Mouse (Mus musculus) heart, adult 9 months (tissue): ENCODE data around the gene Eme2.

Source experiments
- DNase-seq, 2 experiments: peaks; one replicate each; pipeline ENCODE4 v3.0.0; 2022; ENCODE audit warnings: low spot score in 2 of 2

The Eme2 gene

GRCm38 (mm10) chr17:24874989-24875388 lies 19.9 kb downstream of the Eme2 start:
- DNase-seq: no peak

DNA sequence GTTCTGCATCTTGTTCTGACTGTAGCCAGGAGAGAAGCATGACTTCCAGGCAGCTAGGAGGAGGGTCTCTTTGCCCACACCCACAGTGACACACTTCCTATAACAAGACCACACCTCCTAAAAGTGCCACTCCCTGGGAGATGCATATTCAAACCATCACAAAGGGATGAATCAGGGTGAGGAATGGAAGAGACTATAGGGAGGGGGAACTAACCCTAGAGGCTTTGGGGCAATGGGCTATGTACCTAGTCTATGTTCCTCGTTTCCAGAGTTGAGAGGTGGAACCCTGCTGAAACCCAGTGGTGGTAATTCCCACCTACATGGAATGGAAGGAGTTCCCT lies 20.5 kb downstream of the Eme2 start:
- DNase-seq: no peak

DNA sequence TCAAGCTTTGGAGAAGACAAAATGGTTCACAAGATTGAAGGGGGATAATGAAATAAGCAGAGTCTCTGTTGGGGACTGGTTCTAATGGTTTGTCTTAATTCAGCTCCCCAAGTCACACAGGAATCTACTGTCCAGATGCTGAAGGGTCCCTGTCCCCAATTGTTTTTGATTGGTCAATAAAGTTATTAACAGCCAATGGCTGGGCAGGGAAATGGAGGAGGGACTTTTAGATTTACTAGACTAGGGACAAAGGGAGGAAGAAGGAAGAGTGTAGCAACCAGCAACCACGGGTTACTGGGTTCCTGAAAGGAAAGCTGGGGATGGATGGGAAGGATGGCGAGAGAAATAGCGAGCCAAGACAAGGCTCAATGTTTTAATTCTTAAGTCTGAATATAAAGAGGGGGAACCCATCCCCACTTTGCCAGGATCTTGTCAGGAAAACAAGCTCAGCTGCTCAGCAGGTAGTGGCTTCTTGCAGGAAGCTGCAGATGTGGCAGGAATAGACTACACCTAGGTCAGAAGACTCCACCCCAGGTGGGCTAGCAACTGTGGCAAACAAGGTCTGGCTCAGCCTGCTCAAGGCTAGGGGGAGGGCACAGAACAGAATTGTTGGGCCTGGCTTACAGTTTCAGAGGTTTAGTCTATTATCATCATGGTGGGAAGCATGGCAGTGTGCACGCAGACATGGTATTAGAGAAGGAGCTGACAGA lies 21.0 kb downstream of the Eme2 start:
- no peak for DNase-seq

GRCm38 (mm10) chr17:24867914-24868313 lies 27.0 kb downstream of the Eme2 start:
- DNase-seq: no peak

- DNase-seq: no peak
Measured at GRCm38 (mm10) chr17:24865776-24866175, 29.1 kb downstream of the Eme2 start, which contains the start of gene Igfals. Gene Igfals (plus strand): TSS chr17:24865997.

DNA sequence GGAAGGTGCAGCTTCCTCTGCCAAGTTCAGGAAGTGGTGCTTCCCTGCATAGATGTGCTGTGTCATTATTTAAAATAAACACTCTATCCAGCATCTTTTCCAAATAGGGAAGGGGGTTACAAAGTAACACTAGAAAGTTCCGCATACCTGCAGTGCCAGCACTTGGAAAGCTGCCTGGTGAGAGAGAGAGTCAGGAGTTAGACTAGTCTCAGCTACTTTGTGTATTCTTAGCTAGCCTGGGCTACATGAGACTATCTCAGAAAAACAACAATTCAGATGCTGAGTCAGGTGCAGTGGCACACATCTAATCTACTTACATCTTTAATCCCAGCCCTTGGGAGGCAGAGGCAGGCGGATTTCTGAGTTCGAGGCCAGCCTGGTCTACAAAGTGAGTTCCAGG lies 33.1 kb downstream of the Eme2 start:
- no peak for DNase-seq

- DNase-seq: no peak
Measured at GRCm38 (mm10) chr17:24860076-24860475, 34.8 kb downstream of the Eme2 start.

DNA sequence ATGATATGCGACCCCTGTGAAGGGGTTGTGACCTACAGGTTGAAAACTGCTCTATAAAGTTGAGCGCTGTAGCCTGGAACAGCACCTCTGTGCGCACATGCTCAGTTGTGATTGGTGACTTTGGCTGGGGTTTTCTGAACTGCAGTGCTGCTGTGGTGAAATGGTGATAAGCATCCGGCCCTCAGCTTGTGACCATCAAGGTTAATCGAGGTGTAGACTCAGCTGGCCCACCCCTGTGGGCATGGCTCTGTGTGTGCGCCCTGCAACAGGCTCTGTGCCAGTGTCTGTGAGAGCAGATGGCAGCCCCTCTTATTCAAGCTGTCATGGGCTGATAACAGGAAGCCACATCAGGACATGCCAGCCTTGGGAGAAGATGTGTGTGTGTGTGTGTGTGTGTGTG lies 35.9 kb downstream of the Eme2 start:
- no peak for DNase-seq

GRCm38 (mm10) chr17:24857831-24858470 lies 36.9 kb downstream of the Eme2 start:
- DNase-seq: no peak

DNA sequence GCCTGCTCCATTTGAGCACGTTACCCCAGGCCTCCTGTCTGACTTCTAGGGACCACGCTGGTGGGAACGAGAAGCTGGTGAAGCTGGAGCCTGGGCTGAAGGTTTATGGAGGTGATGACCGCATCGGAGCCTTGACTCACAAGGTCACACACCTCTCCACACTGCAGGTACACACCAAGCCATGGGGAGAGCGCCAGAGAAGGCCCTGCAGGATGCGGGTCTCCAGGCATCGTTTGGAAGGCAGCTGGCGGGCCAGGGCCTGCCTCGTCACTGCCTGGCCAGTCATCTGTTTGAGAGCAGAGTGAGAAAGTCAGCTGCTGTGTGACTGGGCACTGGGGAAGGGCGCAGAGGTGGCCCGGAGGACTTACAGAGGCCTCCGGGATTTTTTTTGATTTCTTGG lies 38.3 kb downstream of the Eme2 start:
- DNase-seq: no peak

DNA sequence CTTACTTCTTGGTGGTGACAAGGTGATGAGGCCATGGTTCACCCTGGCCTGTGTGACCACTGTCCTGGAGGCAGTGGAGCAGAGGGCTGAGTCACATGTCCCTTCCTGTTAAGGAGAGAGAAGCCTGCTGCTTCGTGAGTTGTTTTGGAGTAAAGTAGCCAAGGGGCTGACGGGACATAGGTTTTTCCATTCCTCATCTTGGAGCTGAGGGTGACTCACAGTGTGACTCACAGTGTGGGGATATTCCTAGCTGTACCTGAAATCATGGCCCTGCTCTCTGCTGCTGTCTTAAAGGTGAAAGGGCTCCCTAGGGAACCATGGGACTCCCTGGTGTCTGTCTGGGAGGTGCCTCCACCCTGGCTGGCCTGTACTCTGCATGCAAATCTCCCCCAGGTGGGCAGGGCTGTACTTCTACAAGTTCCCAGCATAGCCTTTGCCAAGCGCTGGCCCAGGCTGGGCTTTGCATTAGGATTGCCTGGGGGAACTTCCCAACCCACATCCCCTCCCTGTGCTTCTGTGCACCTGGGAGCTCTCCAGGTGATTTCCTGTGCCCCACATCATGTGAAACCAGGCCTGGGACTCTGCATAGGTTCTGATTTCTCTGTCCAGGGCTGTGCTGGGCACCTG lies 38.9 kb downstream of the Eme2 start:
- no peak for DNase-seq

DNA sequence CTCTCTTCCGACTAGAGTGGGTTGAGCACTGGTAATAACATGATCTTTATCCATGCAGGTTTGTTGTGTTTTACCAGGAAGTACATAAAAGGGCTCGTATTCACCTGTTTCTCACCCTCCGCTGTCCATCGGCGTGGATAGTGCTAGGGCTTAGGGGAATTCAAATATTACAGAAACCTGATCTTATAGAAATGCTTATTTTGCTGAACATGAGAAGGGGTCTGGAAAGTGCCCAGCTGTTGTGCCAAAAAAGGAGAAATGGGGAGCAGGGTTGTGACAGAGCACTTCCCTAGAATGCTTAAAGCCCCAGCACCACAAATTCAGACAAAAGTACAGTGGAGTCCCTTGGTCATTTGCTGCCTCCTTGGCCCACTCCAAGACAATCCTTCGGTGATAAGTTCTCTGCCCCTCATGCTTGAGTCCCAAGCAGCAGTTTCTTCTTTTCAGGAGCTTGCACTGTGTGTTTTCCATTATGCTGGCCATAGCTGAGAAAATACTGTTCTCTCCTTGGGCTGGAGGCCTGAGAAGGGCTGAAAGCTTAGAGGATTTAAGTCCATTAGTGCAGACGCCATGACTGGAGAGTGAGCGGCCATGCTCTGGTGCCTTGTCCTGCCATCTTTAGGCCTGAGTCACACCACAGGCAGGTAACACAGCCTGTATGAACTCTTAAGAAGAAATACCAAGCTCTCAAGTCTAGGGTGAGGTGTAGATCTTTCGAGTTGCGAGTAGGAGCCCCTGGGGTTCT lies 43.3 kb downstream of the Eme2 start:
- DNase-seq: no peak

- DNase-seq: no peak
Measured at GRCm38 (mm10) chr17:24850773-24851127, 44.1 kb downstream of the Eme2 start.

GRCm38 (mm10) chr17:24850065-24850772 lies 44.7 kb downstream of the Eme2 start, which contains the start of gene Fahd1:
Gene Fahd1 (minus strand): TSS chr17:24850364.
- peak; percentile 97 to 98 for DNase-seq

- no peak for DNase-seq
Measured at GRCm38 (mm10) chr17:24849733-24850064, 45.2 kb downstream of the Eme2 start.

GRCm38 (mm10) chr17:24848600-24849031 lies 46.3 kb downstream of the Eme2 start:
- DNase-seq: no peak

GRCm38 (mm10) chr17:24847386-24847785 lies 47.5 kb downstream of the Eme2 start:
- DNase-seq: no peak

GRCm38 (mm10) chr17:24844525-24844924 lies 50.4 kb downstream of the Eme2 start:
- no peak for DNase-seq

DNA sequence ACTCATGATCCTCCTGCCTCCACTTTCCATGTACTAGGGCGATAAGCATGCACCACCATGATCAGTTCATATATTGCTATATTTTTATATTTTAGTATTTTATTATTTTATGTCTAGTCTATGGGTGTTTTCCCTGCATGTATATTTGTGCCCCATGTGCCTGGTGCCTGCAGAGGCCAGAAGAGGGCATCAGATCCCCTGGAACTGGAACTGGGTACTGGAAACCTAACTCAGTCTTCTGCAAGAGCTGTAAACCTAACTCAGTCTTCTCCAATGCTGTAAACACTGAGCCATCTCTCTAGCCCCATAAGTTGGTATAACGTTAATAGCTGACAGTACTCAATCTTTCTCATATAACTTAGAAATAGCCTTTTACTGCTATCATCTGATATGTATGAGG lies 52.3 kb downstream of the Eme2 start:
- DNase-seq: no peak

GRCm38 (mm10) chr17:24841133-24841532 lies 53.8 kb downstream of the Eme2 start:
- no peak for DNase-seq

DNA sequence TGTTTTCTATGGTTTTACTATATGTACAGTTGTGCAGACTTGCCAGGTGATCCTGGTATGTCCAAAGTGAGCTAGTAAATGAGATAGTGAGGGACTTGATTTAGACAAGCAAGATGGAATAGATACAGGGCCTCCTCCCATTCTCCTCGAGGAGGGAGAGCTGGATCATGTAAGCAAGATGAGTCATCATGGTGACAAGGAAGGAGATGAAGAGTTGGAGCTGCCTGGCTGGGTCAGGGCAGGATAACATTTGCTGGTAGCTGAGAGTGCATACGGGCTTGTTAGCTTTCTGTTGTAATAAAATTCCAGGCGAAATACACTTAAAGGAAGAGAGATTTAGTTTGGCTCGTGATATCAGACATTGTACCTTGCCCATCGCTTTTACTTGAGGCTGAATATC lies 54.5 kb downstream of the Eme2 start:
- no peak for DNase-seq

- no peak for DNase-seq
Measured at GRCm38 (mm10) chr17:24839842-24840241, 55.0 kb downstream of the Eme2 start, which contains the start of gene Hagh. Gene Hagh (plus strand): TSS chr17:24840143.
